Mouse (Mus musculus) liver, embryonic 11.5 days (tissue): ENCODE data around the gene Cd5. TPM values are rescaled to one million over a fixed set of nuclear protein-coding genes. Genes with fewer than 3 reads are reported as not detected.

ENCODE experiments used
- ATAC-seq: fragments of 200-750 bp; cut with Nextera tagmentation; replicated peaks from 2 replicates; pipeline ENCODE4 v1.8.0; 2017; ENCODE audit warnings: moderate number of reproducible peaks, mild to moderate bottlenecking, moderate TSS enrichment, moderate library complexity; ENCODE audit not compliant: low FRiP score
- DNase-seq: peaks from one replicate; pipeline ENCODE4 v3.0.0-alpha.2; 2017; ENCODE audit warnings: low spot score
- H3K27ac ChIP-seq: fragments of 300-500 bp; sonication (generic); 2 replicates; pipeline ENCODE4 v1.5.1; 2014; ENCODE audit warnings: mild to moderate bottlenecking, low read depth, low read length, control low read depth
- H3K27me3 ChIP-seq: fragments of 300-500 bp; sonication (generic); replicated peaks from 2 replicates; pipeline ENCODE4 v1.6.1; 2014; ENCODE audit warnings: low read length, mixed read lengths; ENCODE audit not compliant: control insufficient read depth, insufficient read depth
- H3K36me3 ChIP-seq: fragments of 300-500 bp; sonication (generic); 2 replicates; pipeline ENCODE4 v1.6.1; 2014; ENCODE audit warnings: mild to moderate bottlenecking, low read length, moderate library complexity, mixed read lengths; ENCODE audit not compliant: control insufficient read depth, insufficient read depth
- H3K4me1 ChIP-seq: fragments of 300-500 bp; sonication (generic); replicated peaks from 2 replicates; pipeline ENCODE4 v1.6.1; 2014; ENCODE audit warnings: low read length, mixed read lengths; ENCODE audit not compliant: control insufficient read depth, insufficient read depth
- H3K4me2 ChIP-seq: fragments of 300-500 bp; sonication (generic); 2 replicates; pipeline ENCODE4 v1.6.1; 2014; ENCODE audit warnings: mild to moderate bottlenecking, control low read depth, moderate library complexity
- H3K4me3 ChIP-seq: fragments of 300-500 bp; sonication (generic); 2 replicates; pipeline ENCODE4 v1.5.1; 2014; ENCODE audit warnings: low read depth, low read length, control low read depth
- H3K9ac ChIP-seq: fragments of 300-500 bp; sonication (generic); 2 replicates; pipeline ENCODE4 v1.6.1; 2014; ENCODE audit warnings: low read depth, low read length, control low read depth
- H3K9me3 ChIP-seq: fragments of 300-500 bp; sonication (generic); 2 replicates; pipeline ENCODE4 v1.6.1; 2016; ENCODE audit warnings: low read length, inconsistent platforms, mixed read lengths; ENCODE audit not compliant: control insufficient read depth
- WGBS: fragments of 180-500 bp; shearing (Covaris S2); extraction: QIAGEN DNeasy Blood & Tissue Kit; methylation state at CpG from one replicate; pipeline ENCODE4 v1.1.7; 2014; 5-methylcytosine and 5-hydroxymethylcytosine counted together
- polyA plus RNA-seq: library from polyadenylated mRNA; unstranded; fragments of >200 nt; fragmentation: Nextera tagmentation; extraction: Ambion mirVana; gene quantifications from 2 replicates; pipeline ENCODE4 v1.2.1, GENCODE M21; 2014

Cd5 gene
- polyA plus RNA-seq, 1 experiment from 2014 or later = not detected

- Histone ChIP-seq H3K4me2 (no peak overlapping the region), H3K36me3 (no peaks in the 10 kb centered on the region), H3K4me1 (peaks cover 21% of the 10 kb centered on the region), H3K27ac (no peak overlapping the region), H3K9me3 (no peaks in the 10 kb centered on the region), H3K9ac (no peak overlapping the region), H3K4me3 (no peak overlapping the region), H3K27me3 (no peaks in the 10 kb centered on the region)
- WGBS = 82% methylated on average over 2 of the region's 2 CpGs
- ATAC-seq (no peak), DNase-seq (no peak)
Observed at GRCm38 (mm10) chr19:10685727-10686126, 53.1 kb downstream of the Cd5 start.

GRCm38 (mm10) chr19:10685081-10685480, 53.7 kb downstream of the Cd5 start:
- Histone ChIP-seq H3K36me3 (no peaks in the 10 kb centered on the region), H3K27me3 (no peaks in the 10 kb centered on the region), H3K4me1 (peaks cover 15% of the 10 kb centered on the region), H3K4me3 (no peak overlapping the region), H3K4me2 (no peak overlapping the region), H3K9me3 (no peaks in the 10 kb centered on the region), H3K9ac (no peak overlapping the region), H3K27ac (no peak overlapping the region)
- no peak for DNase-seq
- 87% methylated on average over 9 of the region's 9 CpGs for WGBS
- ATAC-seq = no peak

- no peak overlapping the region for H3K27ac ChIP-seq
- WGBS = 58% methylated on average over 4 of the region's 4 CpGs
- no peak overlapping the region for H3K4me3 ChIP-seq
- H3K27me3 ChIP-seq = no peaks in the 10 kb centered on the region
- DNase-seq = no peak
- peaks cover 5% of the 10 kb centered on the region; the same call in 1 of the 2 replicates for H3K4me1 ChIP-seq
- H3K9ac ChIP-seq = no peak overlapping the region
- no peaks in the 10 kb centered on the region for H3K9me3 ChIP-seq
- ATAC-seq = no peak
- H3K36me3 ChIP-seq = no peaks in the 10 kb centered on the region
- H3K4me2 ChIP-seq = no peak overlapping the region
Observed at GRCm38 (mm10) chr19:10681571-10681970, 57.2 kb downstream of the Cd5 start.

- DNase-seq = no peak
- no peaks in the 10 kb centered on the region for H3K36me3 ChIP-seq
- no peaks in the 10 kb centered on the region for H3K9me3 ChIP-seq
- no peak overlapping the region for H3K27ac ChIP-seq
- no peaks in the 10 kb centered on the region for H3K27me3 ChIP-seq
- H3K4me2 ChIP-seq = no peak overlapping the region
- 88% methylated on average over 1 of the region's 1 CpGs for WGBS
- H3K4me1 ChIP-seq = peaks cover 5% of the 10 kb centered on the region; the same call in 1 of the 2 replicates
- H3K4me3 ChIP-seq = no peak overlapping the region
- ATAC-seq = no peak
- H3K9ac ChIP-seq = no peak overlapping the region
Observed at GRCm38 (mm10) chr19:10678772-10679067, 60.1 kb downstream of the Cd5 start.

- 24% methylated on average over 6 of the region's 6 CpGs for WGBS
- peak; percentile 68; the same call in 1 of the 2 replicates for ATAC-seq
- DNase-seq = peak; percentile 50
Observed at GRCm38 (mm10) chr19:10677915-10678771, 60.7 kb downstream of the Cd5 start, which contains the start of gene Pga5. Gene Pga5 (minus strand): TSS chr19:10678071.

GRCm38 (mm10) chr19:10676656-10677055, 62.1 kb downstream of the Cd5 start:
- H3K36me3 ChIP-seq = no peaks in the 10 kb centered on the region
- 81% methylated on average over 16 of the region's 16 CpGs for WGBS
- H3K27me3 ChIP-seq = no peaks in the 10 kb centered on the region
- H3K4me1 ChIP-seq = peaks cover 7% of the 10 kb centered on the region
- H3K27ac ChIP-seq = no peak overlapping the region
- H3K4me2 ChIP-seq = no peak overlapping the region
- no peaks in the 10 kb centered on the region for H3K9me3 ChIP-seq
- no peak for DNase-seq
- no peak overlapping the region for H3K9ac ChIP-seq
- no peak for ATAC-seq
- H3K4me3 ChIP-seq = no peak overlapping the region

More at GRCm38 (mm10) chr19:10677915-10678771, 60.7 kb downstream of the Cd5 start, which contains the start of gene Pga5:
- Histone ChIP-seq H3K4me3 (no peak within 1 kb of the TSS), H3K27me3 (no peaks in the 10 kb centered on the region), H3K27ac (no peak within 1 kb of the TSS), H3K4me2 (no peak within 1 kb of the TSS), H3K4me1 (peaks cover 5% of the 10 kb centered on the region; the same call in 1 of the 2 replicates), H3K36me3 (no peaks in the 10 kb centered on the region), H3K9me3 (no peaks in the 10 kb centered on the region), H3K9ac (no peak within 1 kb of the TSS)

GRCm38 (mm10) chr19:10673275-10673674, 65.5 kb downstream of the Cd5 start:
- H3K4me1 ChIP-seq = peaks cover 12% of the 10 kb centered on the region
- WGBS = 74% methylated on average over 1 of the region's 1 CpGs
- H3K9me3 ChIP-seq = no peaks in the 10 kb centered on the region
- ATAC-seq = no peak
- no peak for DNase-seq
- no peak overlapping the region for H3K4me3 ChIP-seq
- no peak overlapping the region for H3K27ac ChIP-seq
- no peak overlapping the region for H3K9ac ChIP-seq
- H3K27me3 ChIP-seq = no peaks in the 10 kb centered on the region
- no peaks in the 10 kb centered on the region for H3K36me3 ChIP-seq
- no peak overlapping the region for H3K4me2 ChIP-seq

GRCm38 (mm10) chr19:10671854-10672417, 66.9 kb downstream of the Cd5 start:
- WGBS = 70% methylated on average over 9 of the region's 9 CpGs
- H3K4me3 ChIP-seq = no peak overlapping the region
- 0 out of 2 replicates have a peak overlapping the region, but pooled peaks have one; percentile 12 for H3K9ac ChIP-seq
- DNase-seq (no peak), ATAC-seq (0 out of 2 replicates have a peak, but pooled peaks have one; percentile 26)
- H3K9me3 ChIP-seq = no peaks in the 10 kb centered on the region
- H3K4me2 ChIP-seq = no peak overlapping the region
- H3K27me3 ChIP-seq = no peaks in the 10 kb centered on the region
- peaks cover 6% of the 10 kb centered on the region for H3K4me1 ChIP-seq
- H3K27ac ChIP-seq = no peak overlapping the region
- H3K36me3 ChIP-seq = no peaks in the 10 kb centered on the region
